Mouse (Mus musculus) ES-E14 (cell line): Measurements from ENCODE around the gene Gpbp1. TPM values are rescaled to one million over a fixed set of nuclear protein-coding genes. Genes with fewer than 3 reads are reported as not detected.

ENCODE experiments used
- DNase-seq: peaks from one replicate; pipeline ENCODE4 v3.0.0-alpha.2; 2013; ENCODE audit warnings: low read depth, low spot score
- H3K27ac ChIP-seq: 2 replicates; pipeline ENCODE4 v1.5.1; 2012; ENCODE audit warnings: low read depth, mild to moderate bottlenecking, low read length, moderate library complexity, mixed read lengths; ENCODE audit not compliant: poor library complexity, insufficient read depth, severe bottlenecking
- H3K36me3 ChIP-seq: 2 replicates; pipeline ENCODE4 v1.6.1; 2012; ENCODE audit warnings: mild to moderate bottlenecking, low read length, moderate library complexity, mixed read lengths; ENCODE audit not compliant: control insufficient read depth, poor library complexity, insufficient read depth, severe bottlenecking
- H3K4me1 ChIP-seq, 2 experiments: fragments of 150-350 bp in 1 of 2; sonication (generic) in 1 of 2; 2 replicates each; pipeline ENCODE4 v1.6.1; 2012; ENCODE audit warnings: low read length in 2 of 2, mild to moderate bottlenecking in 1 of 2, mixed read lengths in 1 of 2; ENCODE audit not compliant: control insufficient read depth in 2 of 2, insufficient read depth in 2 of 2, poor library complexity in 1 of 2
- H3K4me3 ChIP-seq, 2 experiments: fragments of 150-350 bp in 1 of 2; sonication (generic) in 1 of 2; 2 replicates each; pipeline ENCODE4 v1.5.1; 2012; ENCODE audit warnings: low read length in 2 of 2, low read depth in 1 of 2, mild to moderate bottlenecking in 1 of 2, mixed read lengths in 1 of 2; ENCODE audit not compliant: insufficient read depth in 1 of 2, poor library complexity in 1 of 2, severe bottlenecking in 1 of 2
- H3K9ac ChIP-seq: 2 replicates; pipeline ENCODE4 v1.6.1; 2012; ENCODE audit warnings: low read depth, mild to moderate bottlenecking, low read length, mixed read lengths; ENCODE audit not compliant: poor library complexity, insufficient read depth, severe bottlenecking
- H3K9me3 ChIP-seq: fragments of 150-350 bp; sonication (generic); 2 replicates; pipeline ENCODE4 v1.6.1; 2012; ENCODE audit warnings: low read depth, mild to moderate bottlenecking, low read length; ENCODE audit not compliant: control insufficient read depth, insufficient read depth
- CHD2 ChIP-seq: IDR thresholded peaks from 2 replicates; pipeline ENCODE4 v1.6.1; 2014; ENCODE audit warnings: mild to moderate bottlenecking, low read depth, low read length, inconsistent platforms
- HCFC1 ChIP-seq: IDR thresholded peaks from 2 replicates; pipeline ENCODE4 v1.6.1; 2012; ENCODE audit warnings: low read length, inconsistent platforms, borderline replicate concordance; ENCODE audit not compliant: insufficient read depth
- MAFK ChIP-seq: IDR thresholded peaks from 2 replicates; pipeline ENCODE4 v1.6.1; 2014; ENCODE audit warnings: mild to moderate bottlenecking, low read depth, low read length, inconsistent platforms; ENCODE audit not compliant: insufficient read depth
- ZC3H11A ChIP-seq: IDR thresholded peaks from 2 replicates; pipeline ENCODE4 v1.6.1; 2012; ENCODE audit warnings: low read depth, mild to moderate bottlenecking, inconsistent platforms, low read length, borderline replicate concordance
- ZNF384 ChIP-seq: IDR thresholded peaks from 2 replicates; pipeline ENCODE4 v1.6.1; 2012; ENCODE audit warnings: low read depth, low read length, inconsistent platforms
- in situ Hi-C, 2 experiments: fragments of 600-800 bp; cut with MboI; formaldehyde crosslinking; loops; one replicate each; pipeline ENCODE4 v1.15.1; 2025; ENCODE audit warnings: low sequenced_read_pairs in 2 of 2, inconsistent platforms in 1 of 2; ENCODE audit not compliant: unreplicated experiment in 2 of 2
- total RNA-seq: library from RNA; depleted of rRNA; stranded (reverse); fragments of 300-350 nt; gene quantifications from 2 replicates; pipeline ENCODE4 v1.2.3, GENCODE M21; 2012

Gpbp1 gene
- total RNA-seq, 1 experiment, result 74.6 TPM

- no peaks in the 10 kb centered on the region for H3K4me1 ChIP-seq
- in situ Hi-C loops, result no loop called here
Observed at GRCm38 (mm10) chr13:111444325-111444724, 45.6 kb downstream of the Gpbp1 start.

GRCm38 (mm10) chr13:111431174-111431573, 58.7 kb downstream of the Gpbp1 start:
- peaks cover 0 to 4% of the 10 kb centered on the region in 2 experiments; a peak in 2 of 4 replicates for H3K4me1 ChIP-seq
- no peak overlapping the region for H3K9ac ChIP-seq
- no peak for DNase-seq
- in situ Hi-C loops, result no loop called here
- H3K36me3 ChIP-seq, result peaks cover 7% of the 10 kb centered on the region; the same call in 1 of the 2 replicates
- no peak overlapping the region for H3K4me3 ChIP-seq
- H3K27ac ChIP-seq, result no peak overlapping the region
- no peak for TF ChIP-seq MAFK
- no peak for TF ChIP-seq HCFC1
- TF ChIP-seq ZC3H11A, result no peak
- TF ChIP-seq ZNF384, result no peak
- no peak for TF ChIP-seq CHD2
- no peaks in the 10 kb centered on the region for H3K9me3 ChIP-seq

More at GRCm38 (mm10) chr13:111444325-111444724, 45.6 kb downstream of the Gpbp1 start:
- Histone ChIP-seq H3K4me3 (no peak overlapping the region), H3K9ac (no peak overlapping the region), H3K27ac (no peak overlapping the region), H3K36me3 (no peaks in the 10 kb centered on the region; the same call in 1 of the 2 replicates), H3K9me3 (no peaks in the 10 kb centered on the region)
- no peak for DNase-seq
- TF ChIP-seq ZNF384 (no peak), HCFC1 (no peak), CHD2 (no peak), ZC3H11A (no peak), MAFK (no peak)

- Histone ChIP-seq H3K27ac (no peak overlapping the region), H3K36me3 (peaks cover 2% of the 10 kb centered on the region; the same call in 1 of the 2 replicates), H3K4me3 (no peak overlapping the region), H3K9ac (no peak overlapping the region), H3K4me1 (peaks cover 0 to 2% of the 10 kb centered on the region in 2 experiments; a peak in 1 of 4 replicates), H3K9me3 (no peaks in the 10 kb centered on the region)
- in situ Hi-C loops, result loop anchor here in 1 of 2 experiments (25.0 kb wide), 1 partner anchor 1034 kb away; the partner anchor contains the start of gene Plk2
- no peak for TF ChIP-seq CHD2
- TF ChIP-seq MAFK, result no peak
- TF ChIP-seq ZNF384, result no peak
- no peak for TF ChIP-seq HCFC1
- no peak for TF ChIP-seq ZC3H11A
- DNase-seq, result no peak
Observed at GRCm38 (mm10) chr13:111421330-111421729, 68.6 kb downstream of the Gpbp1 start.

- TF ChIP-seq HCFC1 (no peak), ZNF384 (no peak), ZC3H11A (no peak)
- Histone ChIP-seq H3K9me3 (no peaks in the 10 kb centered on the region), H3K4me3 (no peak overlapping the region), H3K36me3 (0 out of 2 replicates have a peak, but pooled peaks cover 2% of the 10 kb centered on the region), H3K27ac (no peak overlapping the region), H3K9ac (no peak overlapping the region), H3K4me1 (peaks cover 0 to 2% of the 10 kb centered on the region in 2 experiments; a peak in 1 of 4 replicates)
- in situ Hi-C loops, result loop anchor here in 1 of 2 experiments (25.0 kb wide), 1 partner anchor 1031 kb away; the partner anchor contains the start of gene Plk2
- DNase-seq, result no peak
Observed at GRCm38 (mm10) chr13:111418087-111418486, 71.8 kb downstream of the Gpbp1 start.

- H3K9me3 ChIP-seq, result no peaks in the 10 kb centered on the region
- in situ Hi-C loops, result loop anchor here (5.0 to 25.0 kb wide), 2 partner anchors 1026 to 1031 kb away; partner anchors contain the start of gene Plk2 (in 1 of the 2)
- no peaks in the 10 kb centered on the region; a peak in 1 of 4 replicates for H3K4me1 ChIP-seq
- TF ChIP-seq CHD2 (no peak), HCFC1 (no peak), ZNF384 (no peak), MAFK (no peak), ZC3H11A (no peak)
- no peak overlapping the region for H3K27ac ChIP-seq
- DNase-seq, result peak; percentile 31
- H3K4me3 ChIP-seq, result no peak overlapping the region
- H3K9ac ChIP-seq, result no peak overlapping the region
- H3K36me3 ChIP-seq, result no peaks in the 10 kb centered on the region
Observed at GRCm38 (mm10) chr13:111413156-111413555, 76.8 kb downstream of the Gpbp1 start.
